Mouse (Mus musculus): ENCODE measurements around the gene Olfr38. TPM values are rescaled to one million over a fixed set of nuclear protein-coding genes. Genes with fewer than 3 reads are reported as not detected.

Olfr38 gene
- polyA plus RNA-seq (2015; fragmentation: Illumina TruSeq; extraction: RNeasy Lipid Tissue Mini Kit (QIAGEN cat#74804); ENCODE audit: insufficient read depth, low read depth, low replicate concordance) = not detected

DNA sequence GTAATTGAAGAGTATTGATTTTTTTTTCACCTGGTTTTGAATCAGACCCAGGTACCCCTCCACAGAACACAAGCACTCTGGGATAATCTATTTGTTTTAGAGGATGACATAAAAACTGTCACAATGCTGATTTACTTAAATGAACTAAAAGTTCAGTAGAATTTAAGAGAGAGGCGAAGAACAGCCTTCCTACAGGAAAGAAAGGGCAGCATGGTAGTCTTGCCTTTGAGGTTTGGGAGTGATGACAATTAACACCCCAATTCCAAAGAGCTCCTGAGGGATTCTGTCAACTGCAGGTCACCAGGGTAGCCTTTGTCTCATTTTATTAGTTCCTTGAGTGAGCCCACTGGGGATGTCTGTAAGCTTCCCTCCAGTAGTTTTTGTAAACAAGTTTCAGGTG is at the start of gene Olfr38:
Gene Olfr38 (plus strand): TSS at position 301 of the 400 bp plus-strand sequence.

GRCm38 (mm10) chr6:42709291-42710211 is 46.7 kb upstream of the Olfr38 start, which contains the start of gene Tcaf1:
Gene Tcaf1 (minus strand): TSS chr6:42710088.

GRCm38 (mm10) chr6:42739071-42739470 is 17.1 kb upstream of the Olfr38 start, which contains the start of gene Olfr453:
Gene Olfr453 (plus strand): TSS chr6:42739371.

DNA sequence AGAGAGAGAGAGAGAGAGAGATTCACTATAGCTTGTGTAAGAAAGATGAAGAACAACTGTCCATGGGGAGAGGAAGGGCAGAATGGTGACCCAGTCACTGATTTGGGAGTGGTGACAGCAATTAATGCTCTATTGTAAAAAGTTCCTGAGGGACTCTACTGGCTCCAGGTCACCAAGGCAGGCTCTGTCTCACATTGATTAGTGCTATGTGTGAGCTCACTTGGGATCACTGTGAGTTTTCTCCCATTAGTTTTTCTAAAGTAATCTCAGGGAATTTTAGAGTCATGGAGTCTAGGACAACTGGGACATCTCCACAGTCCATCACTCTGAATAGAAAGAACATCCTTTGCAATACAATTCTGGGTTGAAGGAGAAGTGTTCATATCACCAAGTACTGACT is 28.6 kb downstream of the Olfr38 start, which contains the start of gene Olfr452:
Gene Olfr452 (plus strand): TSS at position 301 of the 400 bp plus-strand sequence.

GRCm38 (mm10) chr6:42811639-42812038 is 55.4 kb downstream of the Olfr38 start, which contains the start of gene Olfr450:
Gene Olfr450 (plus strand): TSS chr6:42811939.

Other genes with a start within 250 kb of the Olfr38 start
- not detected for gene Olfr455, start 208.8 kb upstream of the Olfr38 start, polyA plus RNA-seq (2015; fragmentation: Illumina TruSeq; extraction: RNeasy Lipid Tissue Mini Kit (QIAGEN cat#74804); ENCODE audit: insufficient read depth, low read depth, low replicate concordance)
- gene Tcaf3, start 158.7 kb upstream of the Olfr38 start, polyA plus RNA-seq (2015; fragmentation: Illumina TruSeq; extraction: RNeasy Lipid Tissue Mini Kit (QIAGEN cat#74804); ENCODE audit: insufficient read depth, low read depth, low replicate concordance) = not detected
- gene Tcaf2, start 111.2 kb upstream of the Olfr38 start, polyA plus RNA-seq (2015; fragmentation: Illumina TruSeq; extraction: RNeasy Lipid Tissue Mini Kit (QIAGEN cat#74804); ENCODE audit: insufficient read depth, low read depth, low replicate concordance) = 1.8 TPM
- gene Tcaf1, start 46.3 kb upstream of the Olfr38 start, polyA plus RNA-seq (2015; fragmentation: Illumina TruSeq; extraction: RNeasy Lipid Tissue Mini Kit (QIAGEN cat#74804); ENCODE audit: insufficient read depth, low read depth, low replicate concordance) = 4.2 TPM
- not detected for gene Olfr453, start 17.0 kb upstream of the Olfr38 start, polyA plus RNA-seq (2015; fragmentation: Illumina TruSeq; extraction: RNeasy Lipid Tissue Mini Kit (QIAGEN cat#74804); ENCODE audit: insufficient read depth, low read depth, low replicate concordance)
- not detected for gene Olfr452, start 28.7 kb downstream of the Olfr38 start, polyA plus RNA-seq (2015; fragmentation: Illumina TruSeq; extraction: RNeasy Lipid Tissue Mini Kit (QIAGEN cat#74804); ENCODE audit: insufficient read depth, low read depth, low replicate concordance)
- not detected for gene Olfr450, start 55.5 kb downstream of the Olfr38 start, polyA plus RNA-seq (2015; fragmentation: Illumina TruSeq; extraction: RNeasy Lipid Tissue Mini Kit (QIAGEN cat#74804); ENCODE audit: insufficient read depth, low read depth, low replicate concordance)
- gene Olfr449, start 78.0 kb downstream of the Olfr38 start, polyA plus RNA-seq (2015; fragmentation: Illumina TruSeq; extraction: RNeasy Lipid Tissue Mini Kit (QIAGEN cat#74804); ENCODE audit: insufficient read depth, low read depth, low replicate concordance) = not detected
- gene Olfr448, start 134.0 kb downstream of the Olfr38 start, polyA plus RNA-seq (2015; fragmentation: Illumina TruSeq; extraction: RNeasy Lipid Tissue Mini Kit (QIAGEN cat#74804); ENCODE audit: insufficient read depth, low read depth, low replicate concordance) = not detected
- not detected for gene Olfr447, start 152.5 kb downstream of the Olfr38 start, polyA plus RNA-seq (2015; fragmentation: Illumina TruSeq; extraction: RNeasy Lipid Tissue Mini Kit (QIAGEN cat#74804); ENCODE audit: insufficient read depth, low read depth, low replicate concordance)
- gene Olfr446, start 165.0 kb downstream of the Olfr38 start, polyA plus RNA-seq (2015; fragmentation: Illumina TruSeq; extraction: RNeasy Lipid Tissue Mini Kit (QIAGEN cat#74804); ENCODE audit: insufficient read depth, low read depth, low replicate concordance) = not detected
- not detected for gene Olfr444, start 192.7 kb downstream of the Olfr38 start, polyA plus RNA-seq (2015; fragmentation: Illumina TruSeq; extraction: RNeasy Lipid Tissue Mini Kit (QIAGEN cat#74804); ENCODE audit: insufficient read depth, low read depth, low replicate concordance)

Data from pancreas, adult 10 weeks (tissue).